Mouse (Mus musculus) adrenal gland, postnatal 0 days (tissue): ENCODE measurements around the gene Rpl9. TPM values are rescaled to one million over a fixed set of nuclear protein-coding genes. Genes with fewer than 3 reads are reported as not detected.

Experiments
- polyA plus RNA-seq: library from polyadenylated mRNA; unstranded; fragments of >200 nt; fragmentation: Nextera tagmentation; extraction: Ambion mirVana; gene quantifications from 2 replicates; pipeline ENCODE4 v1.2.1, GENCODE M21; 2015

Gene Rpl9
- 905 and 1,502 TPM in 2 replicates for polyA plus RNA-seq

DNA sequence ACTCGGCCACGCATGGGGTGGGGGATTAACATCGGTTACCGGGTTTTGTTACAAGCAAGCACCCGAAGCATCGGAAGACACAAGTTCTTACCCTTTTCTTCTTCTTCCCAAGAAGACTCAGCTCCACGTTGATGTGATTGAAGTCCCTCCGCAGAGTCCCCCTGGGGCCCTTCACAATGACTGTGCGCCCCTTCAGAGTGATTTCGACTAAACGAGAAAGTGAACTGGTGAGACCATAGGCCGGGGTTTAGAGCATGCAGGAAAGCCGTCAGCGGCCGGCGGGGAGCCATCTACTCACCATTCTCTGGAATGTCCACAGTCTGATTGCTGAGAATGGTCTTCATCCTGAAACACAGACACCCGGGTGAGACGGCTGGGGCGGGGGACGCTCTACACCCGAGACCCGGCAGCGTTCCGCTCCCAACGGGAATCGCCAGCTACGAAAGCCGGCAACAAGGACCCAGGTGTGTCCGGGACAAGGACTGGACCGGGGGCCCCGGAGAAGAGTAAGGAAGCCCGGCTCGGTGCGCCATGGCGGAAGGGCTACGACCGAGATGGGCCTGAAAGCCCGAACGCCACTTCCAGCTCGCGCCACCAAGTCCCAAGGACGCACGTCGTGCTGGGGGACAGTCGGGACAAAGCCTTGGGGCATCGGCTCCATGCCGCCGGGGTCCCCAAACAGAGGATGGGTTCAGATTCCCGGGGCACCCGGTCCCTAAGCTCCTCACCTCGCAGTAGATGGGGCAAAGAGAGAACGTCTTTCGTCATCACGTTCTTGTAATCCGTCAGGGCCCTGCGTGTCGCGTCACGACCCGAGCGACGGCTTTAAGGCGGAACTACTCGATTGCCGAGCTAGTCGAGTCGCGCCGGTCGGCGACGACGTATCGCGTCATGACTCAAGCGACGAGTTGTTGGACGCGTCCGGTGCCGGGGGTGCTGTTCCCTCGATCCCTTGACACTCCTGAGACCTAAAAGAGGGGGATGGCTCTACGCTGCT is at the start of gene Rpl9, which contains the start of gene Lias:
TSS of gene Rpl9 (minus strand) at position 797 of the 997 bp plus-strand sequence.
TSS of gene Lias (plus strand) at position 850 of the 997 bp plus-strand sequence.

DNA sequence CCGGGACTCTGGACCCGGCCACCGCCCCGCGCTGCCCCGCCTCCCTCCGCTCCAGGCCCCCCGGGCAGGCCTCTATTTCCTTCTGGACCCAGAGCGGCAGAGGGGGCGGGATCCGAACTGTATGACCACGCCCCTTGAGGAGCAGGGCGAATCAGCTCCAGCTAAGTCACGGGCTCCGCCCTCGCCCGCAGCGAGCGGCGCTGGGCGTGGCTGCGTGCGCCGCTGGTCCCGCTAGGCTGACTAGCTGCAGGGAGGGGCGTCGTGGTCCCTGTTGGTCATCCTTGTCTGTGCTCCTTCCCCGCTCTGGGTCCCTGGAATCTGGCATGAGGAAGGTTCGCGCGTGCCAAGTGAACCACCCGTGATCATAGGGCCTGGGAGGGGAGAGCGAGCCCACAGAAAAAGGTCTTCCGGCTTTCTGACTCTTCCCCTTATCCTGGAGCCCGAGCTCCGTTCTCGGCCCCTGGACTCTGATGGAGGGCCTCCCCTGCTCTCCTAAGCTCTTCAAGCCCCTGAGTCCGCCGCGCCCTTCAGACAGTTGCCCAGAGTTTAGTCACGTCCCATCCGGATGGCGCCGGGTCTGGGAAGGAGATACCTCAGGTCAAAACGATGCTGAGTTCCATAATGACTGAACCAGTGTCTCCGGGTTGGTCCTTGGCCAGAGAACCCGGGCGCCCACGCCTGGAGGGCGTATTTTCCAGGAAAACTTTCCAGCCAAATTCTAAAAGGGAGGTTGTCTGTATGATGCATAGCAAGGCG is 44.7 kb upstream of the Rpl9 start, which contains the start of gene Ugdh:
TSS of gene Ugdh (minus strand) at position 144 of the 756 bp plus-strand sequence.

DNA sequence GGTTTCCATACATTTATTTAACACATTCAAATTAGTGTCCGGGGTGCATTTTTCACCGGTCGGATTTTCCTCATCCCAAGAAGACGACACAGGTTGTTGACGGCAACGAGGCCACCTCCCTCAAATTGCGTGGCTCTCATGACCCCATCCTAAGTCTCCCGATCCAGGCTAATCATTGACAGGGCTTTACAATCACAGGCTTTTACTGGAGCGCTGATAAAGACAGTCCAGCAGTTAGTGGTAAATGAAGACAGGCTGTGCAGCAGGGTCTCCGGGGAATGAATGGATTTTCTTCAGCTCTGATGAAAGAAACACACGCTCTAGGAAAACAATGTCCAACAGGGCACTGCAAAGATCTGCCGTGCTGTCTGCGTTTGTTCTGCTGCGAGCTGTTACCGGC is 43.1 kb downstream of the Rpl9 start, which contains the start of gene Klb:
TSS of gene Klb (plus strand) at position 147 of the 400 bp plus-strand sequence.

Other genes starting within 250 kb of the Rpl9 start
- 6.1 and 8.4 TPM in 2 replicates for gene Wdr19, start 191.7 kb downstream of the Rpl9 start, polyA plus RNA-seq
- gene Rfc1, start 55.8 kb downstream of the Rpl9 start, polyA plus RNA-seq: 46.4 and 57.7 TPM in 2 replicates
- gene Klb, start 43.1 kb downstream of the Rpl9 start, polyA plus RNA-seq: 0.41 and 0.50 TPM in 2 replicates
- gene Lias, start 53 bp upstream of the Rpl9 start, polyA plus RNA-seq: 46.8 and 81.8 TPM in 2 replicates
- 79.6 and 87.2 TPM in 2 replicates for gene Ugdh, start 44.5 kb upstream of the Rpl9 start, polyA plus RNA-seq
- gene Gm43552, start 101.4 kb upstream of the Rpl9 start, polyA plus RNA-seq: 2.6 TPM in 1 of 2 replicates, not detected in the other
- gene Smim14, start 145.7 kb upstream of the Rpl9 start, polyA plus RNA-seq: 217 and 283 TPM in 2 replicates
- 96.8 and 126 TPM in 2 replicates for gene Ube2k, start 145.8 kb upstream of the Rpl9 start, polyA plus RNA-seq